Mouse (Mus musculus) thymus, adult 2 months (tissue): ENCODE data around the gene Sdc1. TPM values are rescaled to one million over a fixed set of nuclear protein-coding genes. Genes with fewer than 3 reads are reported as not detected.

Experiments used
- DNase-seq: peaks from one replicate; pipeline ENCODE4 v3.0.0; 2021
- H3K27ac ChIP-seq: fragments of 200-500 bp; 2 replicates; pipeline ENCODE4 v1.5.1; 2012; ENCODE audit warnings: low read length, control low read depth; ENCODE audit not compliant: control insufficient read depth, insufficient read depth
- H3K27me3 ChIP-seq: fragments of 200-500 bp; 2 replicates; pipeline ENCODE4 v1.6.1; 2012; ENCODE audit warnings: mild to moderate bottlenecking, low read length, moderate library complexity, mixed read lengths; ENCODE audit not compliant: control insufficient read depth, insufficient read depth
- H3K36me3 ChIP-seq: fragments of 200-500 bp; 2 replicates; pipeline ENCODE4 v1.6.1; 2012; ENCODE audit warnings: mild to moderate bottlenecking, low read length, moderate library complexity; ENCODE audit not compliant: control insufficient read depth, insufficient read depth
- H3K4me1 ChIP-seq: fragments of 200-500 bp; replicated peaks from 2 replicates; pipeline ENCODE4 v1.6.1; 2012; ENCODE audit warnings: low read length; ENCODE audit not compliant: control insufficient read depth, insufficient read depth
- H3K4me3 ChIP-seq: fragments of 200-500 bp; 2 replicates; pipeline ENCODE4 v1.5.1; 2012; ENCODE audit warnings: mild to moderate bottlenecking, low read length, control low read depth, moderate library complexity; ENCODE audit not compliant: control insufficient read depth, insufficient read depth
- CTCF ChIP-seq: fragments of 200-500 bp; IDR thresholded peaks from 2 replicates; pipeline ENCODE4 v1.5.1; 2012; ENCODE audit warnings: mild to moderate bottlenecking, control low read depth, low read length, moderate library complexity, borderline replicate concordance; ENCODE audit not compliant: control insufficient read depth, poor library complexity, insufficient read depth; ENCODE audit errors: extremely low read depth
- POLR2A ChIP-seq: fragments of 200-500 bp; IDR thresholded peaks from 2 replicates; pipeline ENCODE4 v1.6.1; 2012; ENCODE audit warnings: mild to moderate bottlenecking, low read length, control low read depth, moderate library complexity; ENCODE audit not compliant: control insufficient read depth, poor library complexity, insufficient read depth; ENCODE audit errors: extremely low read depth
- WGBS: fragments of 180-500 bp; shearing (Covaris S2); methylation state at CpG from one replicate; pipeline ENCODE4 v1.1.7; 2018; 5-methylcytosine and 5-hydroxymethylcytosine counted together
- polyA plus RNA-seq: library from polyadenylated mRNA; depleted of rRNA; stranded (reverse); fragments of >200 nt; gene quantifications from 2 replicates; pipeline ENCODE4 v1.2.3, GENCODE M21; 2012

Gene Sdc1
- polyA plus RNA-seq, 1 experiment, result 28.9 TPM

DNA sequence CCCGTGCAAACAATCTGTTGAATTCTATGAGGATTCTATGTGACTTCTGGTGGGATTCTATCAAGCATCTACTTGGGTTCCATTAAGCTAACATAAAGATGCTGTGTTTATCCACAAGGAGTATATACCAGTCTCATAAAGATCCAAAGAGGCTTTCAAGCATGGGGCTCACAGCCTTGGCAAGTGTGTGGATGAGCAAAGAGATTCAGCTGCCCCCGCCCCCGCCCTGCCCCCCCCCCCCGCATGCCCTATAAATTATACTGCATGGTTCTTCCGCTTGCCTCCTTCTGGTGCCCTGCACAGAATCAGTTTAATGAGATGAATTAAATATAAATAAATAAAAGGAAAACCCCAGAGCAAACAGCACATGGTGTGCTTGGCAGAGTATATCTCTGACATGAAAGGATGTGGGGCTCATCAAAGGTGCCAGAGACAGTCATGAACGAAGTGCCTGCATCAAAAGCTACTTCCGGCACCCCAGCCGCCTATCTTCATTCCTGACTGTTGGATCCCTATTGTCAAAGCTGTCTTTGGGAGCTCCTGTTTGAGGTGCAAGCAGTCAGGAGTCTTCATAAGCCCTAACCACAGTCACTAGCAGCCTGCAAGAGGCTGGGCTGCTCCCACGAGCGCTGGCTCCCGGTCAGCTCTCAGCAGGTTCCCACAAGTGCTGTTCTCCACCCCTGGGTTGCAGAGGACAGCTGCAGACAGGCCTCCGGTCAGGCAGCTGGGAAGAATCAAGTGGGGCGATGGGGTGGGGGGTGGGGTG, 46.5 kb downstream of the Sdc1 start:
- Histone ChIP-seq H3K36me3 (no peaks in the 10 kb centered on the region), H3K27me3 (no peaks in the 10 kb centered on the region), H3K4me1 (no peaks in the 10 kb centered on the region; the same call in 1 of the 2 replicates), H3K27ac (no peak overlapping the region), H3K4me3 (no peak overlapping the region)
- no peak for DNase-seq
- 77% methylated on average over 13 of the region's 13 CpGs for WGBS
- TF ChIP-seq POLR2A (no peak), CTCF (no peak)

DNA sequence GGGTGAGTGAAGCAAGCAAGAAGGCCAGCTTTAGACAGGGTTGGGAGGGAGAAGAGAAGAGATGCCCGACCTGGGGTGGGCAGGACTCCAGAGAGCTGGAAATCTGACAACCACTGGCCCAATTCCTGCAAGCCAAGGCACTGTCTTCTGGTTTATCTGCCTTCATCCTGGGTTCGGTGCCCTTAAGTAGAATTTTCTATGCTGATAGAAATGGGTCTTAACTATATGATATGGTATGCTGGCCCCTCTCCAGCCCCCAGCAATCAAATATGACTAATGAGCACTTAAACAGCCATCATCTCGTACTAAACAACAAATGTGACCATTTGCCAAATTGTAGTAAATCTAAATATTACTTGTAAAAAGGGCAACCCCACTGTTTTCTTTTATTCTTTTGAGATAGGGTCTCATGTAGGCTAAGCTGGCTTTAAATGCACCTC, 47.1 kb downstream of the Sdc1 start:
- Histone ChIP-seq H3K36me3 (no peaks in the 10 kb centered on the region), H3K27ac (no peak overlapping the region), H3K27me3 (no peaks in the 10 kb centered on the region), H3K4me1 (no peaks in the 10 kb centered on the region; the same call in 1 of the 2 replicates), H3K4me3 (no peak overlapping the region)
- DNase-seq, result no peak
- TF ChIP-seq CTCF (no peak), POLR2A (no peak)
- 78% methylated on average over 3 of the region's 3 CpGs for WGBS

DNA sequence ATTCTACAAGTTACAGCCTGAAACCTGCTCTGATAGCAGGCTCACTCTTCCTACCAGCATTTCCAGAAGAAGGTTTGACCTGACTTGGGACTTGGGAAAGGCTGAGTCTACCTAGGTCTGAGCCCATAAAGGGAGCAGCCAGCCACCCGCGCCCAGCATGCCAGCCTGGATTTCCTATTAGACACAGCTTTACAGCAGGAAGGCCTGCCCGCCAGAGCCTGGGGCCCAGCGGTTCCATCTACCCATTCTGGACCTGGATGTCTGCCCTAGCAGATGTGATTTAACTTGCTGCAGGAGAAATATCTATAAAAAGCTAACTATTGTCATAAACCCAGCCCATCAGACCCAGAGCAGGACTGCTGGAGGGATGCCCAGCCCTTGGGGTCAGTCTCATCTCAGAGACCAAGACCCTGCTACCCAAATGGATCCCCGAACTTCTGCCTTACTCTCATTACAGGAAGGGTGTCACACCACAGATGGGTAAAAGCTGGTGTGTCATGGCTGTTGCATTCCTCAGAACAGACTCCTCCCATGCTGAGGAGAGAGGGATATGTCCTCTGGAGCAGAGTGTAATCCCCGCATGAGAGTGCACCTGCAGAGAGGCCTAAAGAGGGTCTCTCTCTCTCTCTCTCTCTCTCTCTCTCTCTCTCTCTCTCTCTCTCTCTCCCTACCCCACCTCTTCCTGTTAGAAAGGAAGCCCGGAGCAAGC, 54.0 kb downstream of the Sdc1 start:
- TF ChIP-seq CTCF (no peak), POLR2A (no peak)
- 65% methylated on average over 7 of the region's 7 CpGs for WGBS
- Histone ChIP-seq H3K27ac (no peak overlapping the region), H3K4me3 (no peak overlapping the region), H3K27me3 (no peaks in the 10 kb centered on the region), H3K4me1 (peaks cover 17% of the 10 kb centered on the region), H3K36me3 (no peaks in the 10 kb centered on the region)
- DNase-seq, result no peak

DNA sequence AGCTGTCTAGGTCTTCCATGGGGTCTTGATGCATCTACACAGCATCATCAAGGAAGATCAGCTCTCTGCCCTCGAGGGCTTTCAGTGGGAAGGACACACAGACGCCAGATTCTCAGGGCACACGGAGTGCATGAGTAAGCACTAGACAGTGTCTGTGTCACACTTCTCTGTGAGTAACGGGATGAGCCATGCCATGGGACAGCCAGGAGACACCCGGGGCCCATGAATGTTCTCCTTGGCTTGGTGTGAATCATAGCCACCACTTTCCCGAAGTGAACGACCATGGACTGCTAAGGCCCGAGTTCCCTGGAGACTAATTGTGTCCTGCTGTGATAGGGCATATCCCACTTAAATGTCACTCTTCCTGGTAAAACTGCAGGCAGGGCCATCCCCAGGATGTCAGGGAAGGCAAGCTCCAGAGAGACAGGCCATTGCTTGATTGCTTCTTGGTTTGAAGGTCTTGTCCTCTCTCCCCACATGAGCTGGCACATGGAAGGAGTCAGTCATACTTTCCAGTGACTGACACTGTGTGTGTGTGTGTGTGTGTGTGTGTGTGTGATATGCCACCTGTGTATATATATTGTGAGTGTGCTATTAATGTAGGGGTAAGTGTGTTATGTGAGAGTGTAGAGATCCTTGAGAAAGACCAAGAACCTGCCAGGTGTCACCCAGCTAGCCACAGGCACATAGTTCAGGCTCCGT, 56.0 kb downstream of the Sdc1 start:
- H3K27ac ChIP-seq, result no peak overlapping the region
- no peaks in the 10 kb centered on the region for H3K27me3 ChIP-seq
- TF ChIP-seq CTCF (no peak), POLR2A (no peak)
- H3K4me1 ChIP-seq, result peaks cover 17% of the 10 kb centered on the region
- 94% methylated on average over 9 of the region's 9 CpGs for WGBS
- H3K36me3 ChIP-seq, result no peaks in the 10 kb centered on the region
- H3K4me3 ChIP-seq, result no peak overlapping the region
- DNase-seq, result no peak

DNA sequence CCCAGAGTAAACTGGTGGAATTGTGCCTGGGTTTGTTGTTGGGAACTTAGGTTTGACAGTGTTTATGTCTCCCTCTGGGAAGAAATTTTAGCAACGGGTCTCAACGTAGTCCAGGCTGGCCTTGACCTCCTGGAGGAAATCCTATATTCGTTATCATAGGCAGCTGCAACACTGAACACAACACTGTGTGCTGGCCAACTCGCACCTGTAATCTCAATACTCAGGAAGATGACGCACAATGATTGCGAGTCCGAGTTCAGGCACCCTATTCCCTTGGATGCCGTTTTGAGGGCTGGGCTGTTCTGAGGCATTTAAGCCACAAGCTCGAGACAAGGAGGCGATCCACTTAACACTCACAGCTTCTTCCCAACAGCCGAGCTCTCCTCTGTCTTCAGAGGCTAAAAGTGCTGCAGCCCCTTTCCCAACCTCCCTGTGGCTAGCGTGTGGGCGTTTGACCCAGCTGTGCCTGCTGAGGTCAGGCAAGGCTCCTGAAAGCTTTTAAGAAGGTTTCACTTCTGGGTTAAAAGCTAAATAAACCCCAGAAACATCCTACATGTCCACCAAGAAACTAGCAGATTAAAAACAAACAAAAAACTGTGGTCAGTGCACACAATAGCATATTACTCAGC, 58.0 kb downstream of the Sdc1 start:
- no peak for TF ChIP-seq CTCF
- TF ChIP-seq POLR2A, result no peak
- WGBS, result 83% methylated on average over 13 of the region's 13 CpGs
- no peak for DNase-seq
- Histone ChIP-seq H3K27me3 (no peaks in the 10 kb centered on the region), H3K27ac (no peak overlapping the region), H3K4me1 (peaks cover 17% of the 10 kb centered on the region), H3K4me3 (no peak overlapping the region), H3K36me3 (no peaks in the 10 kb centered on the region)

DNA sequence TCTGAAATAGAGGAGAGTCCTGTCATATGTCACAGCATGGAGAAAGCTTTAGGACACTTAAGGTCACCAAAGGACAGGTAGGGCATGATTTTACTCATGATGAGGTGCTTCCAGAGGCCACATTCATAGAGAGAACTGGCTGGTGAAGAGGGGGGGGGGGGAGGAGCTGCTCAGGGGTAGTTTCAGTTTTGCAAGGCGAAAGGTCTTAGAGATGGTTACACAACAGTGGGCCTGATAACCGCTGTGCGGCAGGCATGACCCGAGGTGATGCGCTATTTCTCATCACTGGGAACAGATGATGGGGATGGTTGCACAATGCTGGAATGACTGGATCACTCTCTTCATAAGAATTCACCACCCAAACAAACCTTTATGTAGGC, 58.5 kb downstream of the Sdc1 start:
- Histone ChIP-seq H3K4me1 (peaks cover 17% of the 10 kb centered on the region), H3K4me3 (no peak overlapping the region), H3K36me3 (no peaks in the 10 kb centered on the region), H3K27ac (no peak overlapping the region), H3K27me3 (no peaks in the 10 kb centered on the region)
- 72% methylated on average over 5 of the region's 5 CpGs for WGBS
- DNase-seq, result no peak
- TF ChIP-seq CTCF, result no peak
- TF ChIP-seq POLR2A, result no peak
